Mouse (Mus musculus) left cerebral cortex, postnatal 25 days (tissue): ENCODE results near the gene Gm36028. TPM values are rescaled to one million over a fixed set of nuclear protein-coding genes. Genes with fewer than 3 reads are reported as not detected.

Experiments used
- DNase-seq, 2 experiments: peaks; one replicate each; pipeline ENCODE4 v3.0.0; 2022; ENCODE audit warnings: low spot score in 2 of 2, mixed read lengths in 1 of 2
- intact Hi-C: fragments of 180-260 bp; cut with DNase I; formaldehyde crosslinking; loops from one replicate; pipeline ENCODE4 v1.15.1; 2025
- total RNA-seq, 2 experiments: library from RNA; stranded (reverse); gene quantifications; 2 replicates each; pipeline ENCODE4 v1.2.3; 2021

Gene Gm36028
- not detected for total RNA-seq

GRCm38 (mm10) chr16:37861029-37861428, at the start of gene Gm36028:
Gene Gm36028 (minus strand): TSS chr16:37861146.
- intact Hi-C loops = no loop called here
- DNase-seq = no peak

GRCm38 (mm10) chr16:37906456-37906855, 45.5 kb upstream of the Gm36028 start:
- DNase-seq = no peak
- intact Hi-C loops = no loop called here

- DNase-seq = no peak
- intact Hi-C loops = no loop called here
Measured at GRCm38 (mm10) chr16:37901318-37901717, 40.4 kb upstream of the Gm36028 start.

GRCm38 (mm10) chr16:37899357-37899756, 38.4 kb upstream of the Gm36028 start:
- intact Hi-C loops = no loop called here
- no peak for DNase-seq

- intact Hi-C loops = no loop called here
- DNase-seq = no peak
Measured at GRCm38 (mm10) chr16:37898790-37899189, 37.8 kb upstream of the Gm36028 start.

- intact Hi-C loops = no loop called here
- no peak for DNase-seq
Measured at GRCm38 (mm10) chr16:37893942-37894341, 33.0 kb upstream of the Gm36028 start.

GRCm38 (mm10) chr16:37893381-37893780, 32.4 kb upstream of the Gm36028 start:
- intact Hi-C loops = no loop called here
- DNase-seq = no peak

- intact Hi-C loops = no loop called here
- DNase-seq = no peak
Measured at GRCm38 (mm10) chr16:37892667-37893066, 31.7 kb upstream of the Gm36028 start.

GRCm38 (mm10) chr16:37888986-37889385, 28.0 kb upstream of the Gm36028 start:
- no peak for DNase-seq
- intact Hi-C loops = no loop called here

GRCm38 (mm10) chr16:37881168-37881567, 20.2 kb upstream of the Gm36028 start:
- intact Hi-C loops = no loop called here
- peak in 1 of 2 experiments; percentile 51 for DNase-seq

- DNase-seq = no peak
- intact Hi-C loops = no loop called here
Measured at GRCm38 (mm10) chr16:37879750-37880419, 18.9 kb upstream of the Gm36028 start.

GRCm38 (mm10) chr16:37878951-37879505, 18.1 kb upstream of the Gm36028 start:
- intact Hi-C loops = no loop called here
- DNase-seq = no peak

GRCm38 (mm10) chr16:37877406-37877805, 16.5 kb upstream of the Gm36028 start:
- intact Hi-C loops = no loop called here
- no peak for DNase-seq

- intact Hi-C loops = no loop called here
- DNase-seq = no peak
Measured at GRCm38 (mm10) chr16:37874501-37875235, 13.7 kb upstream of the Gm36028 start.

- peak; percentile 40 to 71 for DNase-seq
- intact Hi-C loops = no loop called here
Measured at GRCm38 (mm10) chr16:37871112-37871715, 10.3 kb upstream of the Gm36028 start.

- intact Hi-C loops = loop anchor here (2.0 to 5.0 kb wide), 4 partner anchors 57 to 185 kb away; partner anchors contain the start of gene Fstl1
- DNase-seq = no peak
Measured at GRCm38 (mm10) chr16:37869470-37870231, 8.7 kb upstream of the Gm36028 start.

GRCm38 (mm10) chr16:37868506-37869469, 7.8 kb upstream of the Gm36028 start:
- intact Hi-C loops = loop anchor here (1.0 to 5.0 kb wide), 5 partner anchors 56 to 221 kb away; partner anchors contain the start of genes Fstl1 and Gsk3b

GRCm38 (mm10) chr16:37867791-37868505, 7.0 kb upstream of the Gm36028 start, which contains the start of gene Lrrc58:
Gene Lrrc58 (plus strand): TSS chr16:37868389.
- DNase-seq = peak; percentile 84 to 92
- intact Hi-C loops = loop anchor here (1.0 to 5.0 kb wide), 5 partner anchors 56 to 221 kb away; partner anchors contain the start of genes Fstl1 and Gsk3b

More at GRCm38 (mm10) chr16:37868506-37869469, 7.8 kb upstream of the Gm36028 start:
- peak; percentile 41 to 61 for DNase-seq
